ENCODE assay signal across 22 mouse cellular contexts in the genomic region with DNA sequence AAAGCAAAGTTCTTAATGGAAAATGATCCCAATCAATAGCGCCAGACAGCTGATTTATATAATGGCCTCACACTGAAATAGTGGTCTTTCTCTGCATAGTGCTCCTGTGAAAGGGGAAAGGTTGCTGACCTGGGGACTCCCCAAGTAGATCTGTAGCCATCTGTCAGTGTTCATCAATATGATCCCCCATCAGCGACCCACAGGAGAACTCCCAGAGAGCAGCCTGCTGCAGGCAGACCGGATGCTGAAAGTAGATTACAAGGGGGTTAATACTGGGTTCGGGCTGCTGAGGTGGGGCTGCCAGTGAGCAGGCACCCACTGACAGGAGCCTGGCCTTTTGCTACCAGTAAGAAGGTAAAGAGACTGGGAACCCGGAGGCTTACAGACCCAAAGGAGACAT. TPM values are rescaled to one million over a fixed set of nuclear protein-coding genes. Genes with fewer than 3 reads are reported as not detected.
"Had no signal": no experiment of that assay in that cellular context is flagged by ENCODE, and none has a peak within 500 bp of the region (broad histone marks: within the 10 kb centered on the region; RNA-seq: fewer than 3 reads in every experiment).

A gene (plus strand): TSS at position 230 of the 400 bp plus-strand sequence.

- H3K27ac ChIP-seq: kidney, postnatal 0 days; limb, embryonic 12.5 days; liver, embryonic 13.5 days; lung, embryonic 15.5 days; macrophage; midbrain, embryonic 13.5 days had no signal

- H3K9ac ChIP-seq: limb, embryonic 12.5 days; liver, embryonic 13.5 days; liver, postnatal 0 days; lung, embryonic 15.5 days; midbrain, embryonic 13.5 days had no signal

- H3K4me3 ChIP-seq: limb, embryonic 12.5 days; liver, embryonic 13.5 days; lung, embryonic 15.5 days; megakaryocyte, embryonic 14.5 days; midbrain, embryonic 13.5 days; myocyte had no signal

- H3K27me3 ChIP-seq: limb, embryonic 12.5 days; liver, embryonic 13.5 days; lung, embryonic 15.5 days; midbrain, embryonic 13.5 days had no signal

- DNase-seq: kidney, adult 9 months; kidney, postnatal 36 days; liver; liver, embryonic 13.5 days; liver, postnatal 0 days; lung, postnatal 14 days; right cerebral cortex, postnatal 25 days; thymus, postnatal 4 days had no signal

- H3K9me3 ChIP-seq: limb, embryonic 12.5 days; liver, embryonic 13.5 days; lung, embryonic 15.5 days; midbrain, embryonic 13.5 days had no signal

- H3K4me1 ChIP-seq: limb, embryonic 12.5 days; lung, embryonic 15.5 days; midbrain, embryonic 13.5 days had no signal

- ATAC-seq: intestine, postnatal 0 days; liver, postnatal 0 days; midbrain, embryonic 13.5 days had no signal

- H3K4me2 ChIP-seq: limb, embryonic 12.5 days; liver, embryonic 13.5 days; lung, embryonic 15.5 days; midbrain, embryonic 13.5 days had no signal

- H3K36me3 ChIP-seq: limb, embryonic 12.5 days; liver, embryonic 13.5 days; lung, embryonic 15.5 days; midbrain, embryonic 13.5 days had no signal

RNA-seq across cellular contexts. Expression of the gene that starts here (rescaled TPM):
- total RNA-seq: layer of hippocampus, adult 18-20 months; layer of hippocampus, postnatal 10 days; left cerebral cortex, postnatal 36 days had no signal
- polyA plus RNA-seq: intestine, postnatal 0 days; kidney, postnatal 0 days; limb, embryonic 12.5 days; liver, embryonic 13.5 days; liver, postnatal 0 days; lung, embryonic 15.5 days; macrophage; midbrain, embryonic 13.5 days; myocyte; small intestine, adult 2 months; stomach, embryonic 16.5 days; thymus, postnatal 0 days had no signal
